Mouse (Mus musculus) G1E (cell line): ENCODE data around the gene Pdcd7.

ENCODE experiments used
- CTCF ChIP-seq: IDR thresholded peaks from 2 replicates; pipeline ENCODE4 v1.5.1; 2012; ENCODE audit warnings: low read depth, low read length, inconsistent platforms, mixed read lengths
- GATA1 ChIP-seq: IDR thresholded peaks from 2 replicates; pipeline ENCODE4 v1.6.1; 2012; ENCODE audit warnings: borderline replicate concordance, low read length, inconsistent platforms, mixed read lengths
- GATA2 ChIP-seq: IDR thresholded peaks from 2 replicates; pipeline ENCODE4 v1.6.1; 2012; ENCODE audit warnings: low read depth, low read length, inconsistent platforms, borderline replicate concordance
- POLR2AphosphoS5 ChIP-seq: IDR thresholded peaks from 2 replicates; pipeline ENCODE4 v1.6.1; 2012; ENCODE audit warnings: low read depth, low read length, inconsistent platforms; ENCODE audit not compliant: insufficient replicate concordance
- TAL1 ChIP-seq: conservative IDR thresholded peaks from 2 replicates; pipeline ENCODE4 v1.6.1; 2012; ENCODE audit warnings: low read depth, low read length, inconsistent platforms, mixed read lengths

GRCm38 (mm10) chr9:65384276-65384675, 38.4 kb downstream of the Pdcd7 start:
- TF ChIP-seq POLR2AphosphoS5 (no peak), CTCF (no peak), GATA1 (no peak), TAL1 (no peak), GATA2 (no peak)
